Mouse (Mus musculus): ENCODE data around the gene Slc9a1. TPM values are rescaled to one million over a fixed set of nuclear protein-coding genes. Genes with fewer than 3 reads are reported as not detected.

Gene Slc9a1
- polyA plus RNA-seq, 1 experiment from 2014 or later = 5.7 TPM

DNA sequence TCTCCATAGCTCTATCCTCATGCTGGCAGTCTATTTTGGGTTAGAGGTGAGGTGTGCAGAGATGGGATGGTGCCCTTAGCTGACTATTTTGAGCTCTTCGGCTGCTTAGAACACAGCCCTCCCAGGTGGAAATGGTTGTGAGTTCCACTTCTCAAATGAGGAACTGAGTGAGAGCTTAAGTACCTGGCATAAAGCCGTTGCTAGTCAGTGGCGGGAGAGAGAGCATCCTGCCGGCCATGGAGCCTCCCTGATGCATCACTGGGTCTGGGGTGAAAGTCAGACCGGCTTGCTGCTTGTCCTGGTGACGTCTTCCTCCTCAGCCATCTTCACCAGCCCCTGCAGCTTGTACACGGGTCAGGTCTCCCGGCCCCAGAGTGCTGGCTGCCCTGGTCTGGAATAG lies 28.5 kb downstream of the Slc9a1 start:
- Histone ChIP-seq H3K9ac (ENCODE audit: low read depth, low read length) (no peak overlapping the region), H3K9me3 (replicated peaks; ENCODE audit: low read length) (no peaks in the 10 kb centered on the region), H3K4me2 (ENCODE audit: low read length) (no peak overlapping the region), H3K36me3 (ENCODE audit: insufficient read depth, low read length) (no peaks in the 10 kb centered on the region), H3K4me1 (replicated peaks; ENCODE audit: insufficient read depth, low read length) (peaks cover 3% of the 10 kb centered on the region; the same call in 1 of the 2 replicates), H3K27me3 (ENCODE audit: insufficient read depth, low read length) (no peaks in the 10 kb centered on the region), H3K4me3 (replicated peaks; ENCODE audit: low read depth, low read length) (no peak overlapping the region), H3K27ac (no peak overlapping the region)
- WGBS = 63% methylated on average over 8 of the region's 8 CpGs
- DNase-seq (ENCODE audit: low spot score) (no peak), ATAC-seq (replicated peaks; ENCODE audit: low FRiP score, low read depth) (no peak)
- no peak for TF ChIP-seq CTCF (IDR thresholded peaks at IDR 0.05; ENCODE audit: low read depth)

DNA sequence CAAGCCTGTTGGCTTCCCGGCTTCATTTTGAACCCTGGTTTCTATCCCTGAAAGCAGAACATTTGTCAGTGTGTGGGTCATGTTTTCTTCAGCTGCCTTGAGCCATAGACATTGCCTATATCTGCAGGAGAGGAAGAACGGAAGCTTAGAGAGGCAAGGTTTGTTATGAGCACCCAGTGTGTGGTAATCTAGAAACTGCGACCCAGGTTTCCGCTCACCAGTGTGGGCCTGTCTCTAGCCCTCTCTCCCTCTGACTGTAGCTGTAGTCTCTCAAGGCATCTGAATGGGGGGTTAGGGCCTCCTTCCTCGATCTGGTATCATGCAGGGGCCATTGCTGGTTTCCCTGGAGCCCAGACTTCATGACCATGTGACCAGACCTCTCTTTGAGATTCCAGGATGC lies 29.1 kb downstream of the Slc9a1 start:
- H3K4me3 ChIP-seq (replicated peaks; ENCODE audit: low read depth, low read length) = no peak overlapping the region
- no peak for TF ChIP-seq CTCF (IDR thresholded peaks at IDR 0.05; ENCODE audit: low read depth)
- WGBS = 89% methylated on average over 5 of the region's 5 CpGs
- no peak overlapping the region for H3K9ac ChIP-seq (ENCODE audit: low read depth, low read length)
- H3K9me3 ChIP-seq (replicated peaks; ENCODE audit: low read length) = no peaks in the 10 kb centered on the region
- H3K4me1 ChIP-seq (replicated peaks; ENCODE audit: insufficient read depth, low read length) = peaks cover 3% of the 10 kb centered on the region; the same call in 1 of the 2 replicates
- H3K27me3 ChIP-seq (ENCODE audit: insufficient read depth, low read length) = no peaks in the 10 kb centered on the region
- H3K4me2 ChIP-seq (ENCODE audit: low read length) = no peak overlapping the region
- no peak overlapping the region for H3K27ac ChIP-seq
- no peaks in the 10 kb centered on the region for H3K36me3 ChIP-seq (ENCODE audit: insufficient read depth, low read length)
- DNase-seq (ENCODE audit: low spot score) = no peak
- no peak for ATAC-seq (replicated peaks; ENCODE audit: low FRiP score, low read depth)

DNA sequence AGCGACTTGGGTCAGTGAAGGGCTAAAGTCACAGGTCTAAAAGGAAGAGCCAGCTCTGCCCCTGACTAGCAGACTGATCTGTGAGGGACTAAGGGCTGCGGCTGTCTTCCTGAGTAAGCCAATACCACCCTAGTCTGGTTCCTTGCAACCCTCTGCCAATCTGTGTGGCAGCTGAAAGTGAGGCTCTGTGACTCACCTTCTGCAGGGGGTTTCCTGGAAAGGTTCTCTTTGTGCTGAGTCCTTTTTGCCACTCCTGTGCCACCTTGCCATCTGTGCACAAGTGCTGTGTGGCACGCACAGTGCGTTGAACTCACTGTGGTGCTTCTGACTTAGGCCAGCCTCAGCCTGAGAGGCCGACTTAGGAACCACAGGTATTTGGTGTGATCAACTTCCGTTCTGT lies 30.0 kb downstream of the Slc9a1 start:
- Histone ChIP-seq H3K27me3 (ENCODE audit: insufficient read depth, low read length) (no peaks in the 10 kb centered on the region), H3K36me3 (ENCODE audit: insufficient read depth, low read length) (no peaks in the 10 kb centered on the region), H3K4me3 (replicated peaks; ENCODE audit: low read depth, low read length) (no peak overlapping the region), H3K27ac (no peak overlapping the region), H3K9me3 (replicated peaks; ENCODE audit: low read length) (no peaks in the 10 kb centered on the region), H3K4me1 (replicated peaks; ENCODE audit: insufficient read depth, low read length) (peaks cover 3% of the 10 kb centered on the region; the same call in 1 of the 2 replicates), H3K9ac (ENCODE audit: low read depth, low read length) (no peak overlapping the region), H3K4me2 (ENCODE audit: low read length) (no peak overlapping the region)
- no peak for TF ChIP-seq CTCF (IDR thresholded peaks at IDR 0.05; ENCODE audit: low read depth)
- DNase-seq (ENCODE audit: low spot score) (no peak), ATAC-seq (replicated peaks; ENCODE audit: low FRiP score, low read depth) (no peak; the same call in 1 of the 2 replicates)
- WGBS = 69% methylated on average over 6 of the region's 6 CpGs

DNA sequence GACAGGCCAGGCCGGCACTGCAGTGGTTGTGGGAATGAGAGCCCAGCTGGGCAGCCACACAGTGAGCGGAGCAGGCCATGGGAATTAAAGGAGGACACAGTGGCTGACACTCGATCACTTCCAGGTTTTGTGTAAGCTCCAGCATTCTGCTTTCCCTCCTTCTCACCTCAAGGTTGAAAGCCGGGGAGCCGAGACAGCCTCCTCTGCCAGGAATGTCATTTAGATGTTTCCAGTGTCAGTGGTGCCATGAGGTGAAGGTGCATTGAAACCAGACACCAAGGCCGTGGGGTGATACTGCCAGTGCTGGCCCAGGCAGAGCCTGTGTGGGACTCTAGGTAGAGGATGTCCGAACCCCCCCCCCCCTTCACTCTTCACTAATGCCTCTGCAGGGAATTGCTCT lies 30.6 kb downstream of the Slc9a1 start:
- no peak overlapping the region for H3K9ac ChIP-seq (ENCODE audit: low read depth, low read length)
- no peak overlapping the region for H3K4me3 ChIP-seq (replicated peaks; ENCODE audit: low read depth, low read length)
- no peak for DNase-seq (ENCODE audit: low spot score)
- no peaks in the 10 kb centered on the region; the same call in 1 of the 2 replicates for H3K4me1 ChIP-seq (replicated peaks; ENCODE audit: insufficient read depth, low read length)
- no peaks in the 10 kb centered on the region for H3K27me3 ChIP-seq (ENCODE audit: insufficient read depth, low read length)
- ATAC-seq (replicated peaks; ENCODE audit: low FRiP score, low read depth) = no peak
- H3K4me2 ChIP-seq (ENCODE audit: low read length) = no peak overlapping the region
- 38% methylated on average over 7 of the region's 7 CpGs for WGBS
- no peaks in the 10 kb centered on the region for H3K9me3 ChIP-seq (replicated peaks; ENCODE audit: low read length)
- H3K27ac ChIP-seq = no peak overlapping the region
- TF ChIP-seq CTCF (IDR thresholded peaks at IDR 0.05; ENCODE audit: low read depth) = no peak
- H3K36me3 ChIP-seq (ENCODE audit: insufficient read depth, low read length) = no peaks in the 10 kb centered on the region

DNA sequence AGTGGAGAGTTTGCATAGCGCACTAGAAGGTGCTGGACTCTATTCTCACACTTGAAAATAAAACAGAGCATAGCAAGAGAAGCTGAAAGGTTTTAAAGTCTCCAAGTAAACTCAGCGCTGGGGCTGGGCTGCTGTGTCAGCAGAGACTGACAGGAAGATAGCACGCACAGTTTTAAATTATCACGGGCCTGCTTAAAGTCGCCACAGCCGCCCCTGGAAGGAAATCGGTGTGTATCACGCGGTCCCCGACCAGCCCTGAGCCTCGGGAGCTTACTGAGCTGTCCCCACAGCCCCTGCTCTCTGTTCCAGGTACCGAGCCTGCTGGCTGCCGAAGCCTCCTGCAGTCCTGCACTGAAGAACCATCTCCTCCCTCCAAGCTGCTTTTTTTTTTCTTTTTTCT lies 32.5 kb downstream of the Slc9a1 start:
- Histone ChIP-seq H3K4me3 (replicated peaks; ENCODE audit: low read depth, low read length) (no peak overlapping the region), H3K27me3 (ENCODE audit: insufficient read depth, low read length) (no peaks in the 10 kb centered on the region), H3K9ac (ENCODE audit: low read depth, low read length) (no peak overlapping the region), H3K9me3 (replicated peaks; ENCODE audit: low read length) (no peaks in the 10 kb centered on the region), H3K36me3 (ENCODE audit: insufficient read depth, low read length) (0 out of 2 replicates have a peak, but pooled peaks cover 3% of the 10 kb centered on the region), H3K27ac (no peak overlapping the region), H3K4me2 (ENCODE audit: low read length) (no peak overlapping the region), H3K4me1 (replicated peaks; ENCODE audit: insufficient read depth, low read length) (peaks cover 9% of the 10 kb centered on the region; the same call in 1 of the 2 replicates)
- DNase-seq (ENCODE audit: low spot score) = no peak
- no peak for ATAC-seq (replicated peaks; ENCODE audit: low FRiP score, low read depth)
- no peak for TF ChIP-seq CTCF (IDR thresholded peaks at IDR 0.05; ENCODE audit: low read depth)
- WGBS = 47% methylated on average over 13 of the region's 13 CpGs

DNA sequence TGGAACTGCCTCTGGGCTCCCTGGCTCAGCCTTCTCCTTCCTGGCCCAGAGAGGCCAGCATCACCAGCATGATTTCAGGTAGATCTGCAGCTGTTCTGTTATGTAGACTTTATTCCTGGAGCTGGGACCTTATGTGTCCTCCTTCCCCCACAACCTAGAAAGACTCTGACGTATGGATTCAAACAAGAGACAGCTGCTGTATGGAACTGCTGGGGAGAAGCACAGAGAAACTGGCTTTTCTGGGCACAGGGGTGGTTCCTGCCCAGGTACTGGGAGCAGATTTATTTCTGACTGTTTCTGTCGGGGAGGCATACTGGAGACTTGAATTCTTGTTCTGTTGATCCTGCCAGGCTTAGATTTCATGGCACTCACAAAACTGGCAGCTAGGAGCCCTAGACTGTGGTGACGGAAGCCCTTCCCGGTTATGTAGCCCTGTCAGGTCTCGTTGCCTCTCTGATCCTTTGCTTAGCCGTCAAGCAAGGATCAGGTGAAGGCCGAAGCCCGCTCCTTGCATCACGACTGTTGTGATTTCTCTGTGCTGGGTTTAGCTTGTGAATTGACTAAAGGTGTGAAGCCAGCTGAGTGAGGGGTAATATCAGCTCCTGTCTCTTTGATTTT lies 34.2 kb downstream of the Slc9a1 start:
- no peak for ATAC-seq (replicated peaks; ENCODE audit: low FRiP score, low read depth)
- no peak overlapping the region for H3K27ac ChIP-seq
- H3K9me3 ChIP-seq (replicated peaks; ENCODE audit: low read length) = no peaks in the 10 kb centered on the region
- no peak overlapping the region for H3K4me2 ChIP-seq (ENCODE audit: low read length)
- no peaks in the 10 kb centered on the region for H3K27me3 ChIP-seq (ENCODE audit: insufficient read depth, low read length)
- no peak for DNase-seq (ENCODE audit: low spot score)
- H3K36me3 ChIP-seq (ENCODE audit: insufficient read depth, low read length) = 0 out of 2 replicates have a peak, but pooled peaks cover 3% of the 10 kb centered on the region
- no peak overlapping the region for H3K9ac ChIP-seq (ENCODE audit: low read depth, low read length)
- no peak for TF ChIP-seq CTCF (IDR thresholded peaks at IDR 0.05; ENCODE audit: low read depth)
- H3K4me3 ChIP-seq (replicated peaks; ENCODE audit: low read depth, low read length) = no peak overlapping the region
- H3K4me1 ChIP-seq (replicated peaks; ENCODE audit: insufficient read depth, low read length) = peaks cover 14% of the 10 kb centered on the region
- WGBS = 74% methylated on average over 9 of the region's 9 CpGs

DNA sequence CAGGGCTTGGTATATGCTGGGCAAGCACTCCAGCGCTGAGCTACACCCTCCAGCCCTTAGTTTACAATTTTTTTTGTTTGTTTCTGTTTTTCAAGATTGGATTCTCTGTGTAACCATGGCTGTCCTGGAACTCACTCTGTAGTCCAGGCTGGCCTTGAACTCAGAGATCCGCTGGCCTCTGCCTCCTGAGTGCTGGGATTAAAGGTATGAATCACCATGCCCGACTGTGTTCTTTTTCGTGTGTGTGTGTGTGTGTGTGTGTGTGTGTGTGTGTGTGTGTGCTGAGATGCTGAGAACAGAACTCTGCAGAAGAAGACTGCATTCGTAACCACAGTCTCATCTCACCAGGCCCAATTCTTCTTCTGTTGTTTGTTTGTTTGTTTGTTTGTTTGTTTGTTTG lies 34.8 kb downstream of the Slc9a1 start:
- Histone ChIP-seq H3K9me3 (replicated peaks; ENCODE audit: low read length) (no peaks in the 10 kb centered on the region), H3K36me3 (ENCODE audit: insufficient read depth, low read length) (0 out of 2 replicates have a peak, but pooled peaks cover 3% of the 10 kb centered on the region), H3K9ac (ENCODE audit: low read depth, low read length) (no peak overlapping the region), H3K27me3 (ENCODE audit: insufficient read depth, low read length) (no peaks in the 10 kb centered on the region), H3K4me3 (replicated peaks; ENCODE audit: low read depth, low read length) (no peak overlapping the region), H3K4me1 (replicated peaks; ENCODE audit: insufficient read depth, low read length) (peaks cover 14% of the 10 kb centered on the region), H3K4me2 (ENCODE audit: low read length) (no peak overlapping the region), H3K27ac (no peak overlapping the region)
- ATAC-seq (replicated peaks; ENCODE audit: low FRiP score, low read depth) (no peak), DNase-seq (ENCODE audit: low spot score) (no peak)
- no peak for TF ChIP-seq CTCF (IDR thresholded peaks at IDR 0.05; ENCODE audit: low read depth)
- 81% methylated on average over 5 of the region's 5 CpGs for WGBS

Measured in kidney, postnatal 0 days (tissue).